11 mouse cellular contexts compared by ENCODE assay signal in the genomic region with DNA sequence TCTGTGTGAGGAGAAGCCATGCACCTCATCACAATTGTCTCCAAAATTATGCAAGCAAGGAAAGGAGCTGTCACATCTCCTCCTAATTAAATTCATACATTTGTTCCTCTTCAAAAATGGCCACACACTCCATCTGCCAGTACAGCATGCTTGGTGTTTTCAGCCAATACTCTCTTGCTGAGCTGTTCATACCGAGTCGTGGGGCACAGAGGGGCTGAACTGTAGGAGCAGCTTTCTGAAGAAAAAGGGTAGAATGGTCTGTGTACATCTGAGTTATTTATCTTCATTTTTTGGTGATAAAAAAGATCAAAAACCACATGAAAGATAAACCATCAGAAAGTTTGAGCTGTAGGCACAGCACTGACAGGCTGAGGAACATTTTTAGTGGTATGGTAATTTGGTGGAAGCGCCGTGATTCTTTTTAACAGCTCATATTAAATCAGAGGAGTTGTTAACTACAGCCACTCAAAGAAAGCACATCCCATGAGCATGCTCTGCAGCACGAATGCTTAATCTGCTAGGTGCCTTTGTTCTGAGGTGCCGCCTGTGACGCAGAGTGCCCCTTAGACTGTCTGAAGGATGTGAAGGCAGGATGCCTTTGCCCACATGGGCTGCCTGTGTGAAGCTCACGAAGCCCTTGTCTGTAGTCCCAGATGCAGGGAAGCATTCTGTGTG.
DNase-seq lines count a peak whose midpoint lies in the region; ATAC-seq lines count a peak whose summit lies in the region.
"Had no signal": no experiment of that assay in that cellular context is flagged by ENCODE, and none has a peak within 500 bp of the region (broad histone marks: within the 10 kb centered on the region; RNA-seq: fewer than 3 reads in every experiment).

No protein-coding gene starts in this region.

- ATAC-seq in embryonic facial prominence, embryonic 11.5 days (replicated peaks; ENCODE audit: insufficient number of reproducible peaks, low FRiP score, low TSS enrichment, low read depth) = no peak
- no peak for ATAC-seq in intestine, embryonic 15.5 days
- no peak for ATAC-seq in limb, embryonic 12.5 days (ENCODE audit: insufficient number of reproducible peaks, insufficient read depth, low FRiP score, low TSS enrichment, low read depth)
- no peak for ATAC-seq in kidney, embryonic 14.5 days (ENCODE audit: low FRiP score, low TSS enrichment)
- no peak for ATAC-seq in erythroid progenitor cell, adult 5-6 weeks (replicated peaks; ENCODE audit: low FRiP score, poor library complexity, severe bottlenecking)

- no peak overlapping the region for H3K4me3 ChIP-seq in embryonic facial prominence, embryonic 11.5 days (ENCODE audit: low read depth, low read length)
- no peak overlapping the region for H3K4me3 ChIP-seq in embryonic facial prominence, embryonic 10.5 days
- H3K4me3 ChIP-seq in intestine, embryonic 15.5 days (replicated peaks) = no peak overlapping the region
- H3K4me3 ChIP-seq in limb, embryonic 12.5 days (replicated peaks) = no peak overlapping the region
- no peak overlapping the region for H3K4me3 ChIP-seq in kidney, embryonic 14.5 days (ENCODE audit: low read length)

- no peaks in the 10 kb centered on the region; the same call in 1 of the 2 replicates for H3K4me1 ChIP-seq in embryonic facial prominence, embryonic 11.5 days (ENCODE audit: control insufficient read depth, insufficient read depth, low read length)
- peaks cover 14% of the 10 kb centered on the region for H3K4me1 ChIP-seq in embryonic facial prominence, embryonic 10.5 days
- no peaks in the 10 kb centered on the region for H3K4me1 ChIP-seq in intestine, embryonic 15.5 days (replicated peaks)
- peaks cover 18% of the 10 kb centered on the region for H3K4me1 ChIP-seq in limb, embryonic 12.5 days (replicated peaks)
- no peaks in the 10 kb centered on the region for H3K4me1 ChIP-seq in kidney, embryonic 14.5 days (ENCODE audit: control insufficient read depth, insufficient read depth, low read length)

- peak overlapping the region; percentile 25; the same call in 1 of the 2 replicates for H3K9ac ChIP-seq in embryonic facial prominence, embryonic 11.5 days (replicated peaks; ENCODE audit: low read length)
- H3K9ac ChIP-seq in intestine, embryonic 15.5 days = no peak overlapping the region
- H3K9ac ChIP-seq in limb, embryonic 12.5 days (replicated peaks) = no peak overlapping the region
- no peak overlapping the region for H3K9ac ChIP-seq in kidney, embryonic 14.5 days (ENCODE audit: low read depth, low read length)

- H3K9me3 ChIP-seq in embryonic facial prominence, embryonic 11.5 days (replicated peaks; ENCODE audit: control insufficient read depth, low read length) = no peaks in the 10 kb centered on the region
- H3K9me3 ChIP-seq in embryonic facial prominence, embryonic 10.5 days = no peaks in the 10 kb centered on the region
- no peaks in the 10 kb centered on the region for H3K9me3 ChIP-seq in intestine, embryonic 15.5 days
- no peaks in the 10 kb centered on the region for H3K9me3 ChIP-seq in limb, embryonic 12.5 days
- no peaks in the 10 kb centered on the region for H3K9me3 ChIP-seq in kidney, embryonic 14.5 days (ENCODE audit: control insufficient read depth, low read length)

- DNase-seq in embryonic facial prominence, embryonic 11.5 days (ENCODE audit: low spot score) = no peak
- DNase-seq in embryonic facial prominence, embryonic 10.5 days (ENCODE audit: low spot score) = no peak
- DNase-seq in right cerebral cortex, postnatal 36 days (ENCODE audit: low spot score in 2 of 2) = peak; percentile 26 to 69
- DNase-seq in thymus, postnatal 36 days = no peak
- DNase-seq: kidney, adult 8-10 months; lung, postnatal 4 days; spleen, adult 18-20 months had no signal

- H3K4me2 ChIP-seq in embryonic facial prominence, embryonic 11.5 days (ENCODE audit: low read depth, low read length) = no peak overlapping the region
- H3K4me2 ChIP-seq in intestine, embryonic 15.5 days (replicated peaks) = no peak overlapping the region
- 0 out of 2 replicates have a peak overlapping the region, but pooled peaks have one; percentile 6 for H3K4me2 ChIP-seq in limb, embryonic 12.5 days
- H3K4me2 ChIP-seq in kidney, embryonic 14.5 days (replicated peaks; ENCODE audit: low read depth, low read length) = no peak overlapping the region

- no peaks in the 10 kb centered on the region for H3K27me3 ChIP-seq in embryonic facial prominence, embryonic 11.5 days (ENCODE audit: control insufficient read depth, insufficient read depth, low read length)
- no peaks in the 10 kb centered on the region for H3K27me3 ChIP-seq in embryonic facial prominence, embryonic 10.5 days (replicated peaks; ENCODE audit: low read depth, poor library complexity, severe bottlenecking)
- no peaks in the 10 kb centered on the region for H3K27me3 ChIP-seq in intestine, embryonic 15.5 days (replicated peaks)
- H3K27me3 ChIP-seq in limb, embryonic 12.5 days = no peaks in the 10 kb centered on the region
- no peaks in the 10 kb centered on the region for H3K27me3 ChIP-seq in kidney, embryonic 14.5 days (ENCODE audit: control insufficient read depth, insufficient read depth, low read length)

- H3K27ac ChIP-seq in embryonic facial prominence, embryonic 11.5 days (replicated peaks; ENCODE audit: low read depth, low read length) = no peak overlapping the region
- H3K27ac ChIP-seq in embryonic facial prominence, embryonic 10.5 days (replicated peaks) = no peak overlapping the region; the same call in 1 of the 2 replicates
- peak overlapping the region; percentile 7; the same call in 1 of the 2 replicates for H3K27ac ChIP-seq in intestine, embryonic 15.5 days
- H3K27ac ChIP-seq in limb, embryonic 12.5 days = no peak overlapping the region
- H3K27ac ChIP-seq in kidney, embryonic 14.5 days (ENCODE audit: low read depth, low read length) = no peak overlapping the region

- 63% methylated on average over 8 of the region's 8 CpGs for WGBS in embryonic facial prominence, embryonic 11.5 days
- WGBS in embryonic facial prominence, embryonic 10.5 days = 70% methylated on average over 8 of the region's 8 CpGs
- WGBS in intestine, embryonic 15.5 days = 50% methylated on average over 8 of the region's 8 CpGs
- 47% methylated on average over 8 of the region's 8 CpGs for WGBS in limb, embryonic 12.5 days
- 46% methylated on average over 8 of the region's 8 CpGs for WGBS in kidney, embryonic 14.5 days

- H3K36me3 ChIP-seq in embryonic facial prominence, embryonic 11.5 days (replicated peaks; ENCODE audit: control insufficient read depth, insufficient read depth, low read depth, low read length) = no peaks in the 10 kb centered on the region
- no peaks in the 10 kb centered on the region for H3K36me3 ChIP-seq in embryonic facial prominence, embryonic 10.5 days (replicated peaks)
- no peaks in the 10 kb centered on the region for H3K36me3 ChIP-seq in intestine, embryonic 15.5 days
- H3K36me3 ChIP-seq in limb, embryonic 12.5 days = no peaks in the 10 kb centered on the region
- no peaks in the 10 kb centered on the region for H3K36me3 ChIP-seq in kidney, embryonic 14.5 days (ENCODE audit: control insufficient read depth, insufficient read depth, low read length)

Comparison
In these comparisons a context has a peak if more than half of its experiments do, and no peak if none do; other contexts are left out.
1. DNase-seq: peak in right cerebral cortex, postnatal 36 days (2 of 2); none in embryonic facial prominence, embryonic 11.5 days (single experiment), embryonic facial prominence, embryonic 10.5 days (single experiment) and thymus, postnatal 36 days (0 of 2).